Mouse (Mus musculus): ENCODE results near the gene P2ry2.

The P2ry2 gene

GRCm38 (mm10) chr7:101012541-101012940 lies at the start of gene P2ry2:
Gene P2ry2 (minus strand): TSS chr7:101012866.
- DNase-seq (ENCODE audit: low read depth, low spot score): no peak

- no peak for DNase-seq (ENCODE audit: low read depth, low spot score)
Observed at GRCm38 (mm10) chr7:101062246-101062645, 49.6 kb upstream of the P2ry2 start.

DNA sequence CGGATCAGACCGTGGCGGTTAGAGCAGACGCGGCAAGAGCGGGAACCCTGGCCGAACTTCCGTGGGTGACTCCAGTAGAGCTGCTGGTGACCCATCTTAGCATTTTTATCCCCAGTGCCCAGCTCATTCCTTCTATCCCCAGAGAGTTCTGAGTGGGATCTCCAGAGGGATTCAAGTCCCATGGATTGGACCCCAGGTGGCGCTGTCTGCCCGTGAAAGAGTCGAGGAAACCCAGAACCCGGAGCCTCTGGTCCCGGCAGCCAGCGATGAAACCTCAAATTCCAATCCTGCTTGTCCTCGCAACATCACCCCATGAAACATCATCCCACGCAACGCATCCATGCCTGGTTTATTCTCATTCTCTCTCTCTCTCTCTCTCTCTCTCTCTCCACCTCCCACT lies 48.7 kb upstream of the P2ry2 start:
- peak; percentile 82 for DNase-seq (ENCODE audit: low read depth, low spot score)

DNA sequence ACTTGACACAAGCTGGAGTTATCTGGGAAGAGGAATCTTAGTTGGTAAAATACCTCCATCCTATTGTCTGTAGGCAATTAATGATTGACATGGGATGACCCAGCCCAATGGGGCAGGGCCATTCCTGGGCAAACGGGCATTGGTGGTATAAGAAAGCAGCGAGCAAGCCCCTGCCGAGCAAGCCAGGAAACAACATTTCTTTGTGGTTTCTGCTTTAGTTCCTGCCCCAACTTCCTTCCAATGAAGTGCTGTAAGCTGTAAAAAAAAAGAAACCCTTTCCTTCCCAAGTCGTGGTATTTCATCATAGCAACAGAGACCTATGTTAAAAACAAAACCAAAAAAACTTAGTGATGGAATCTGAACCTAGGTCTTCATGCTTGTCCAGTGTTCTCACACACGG lies 47.8 kb upstream of the P2ry2 start:
- DNase-seq (ENCODE audit: low read depth, low spot score): no peak

DNA sequence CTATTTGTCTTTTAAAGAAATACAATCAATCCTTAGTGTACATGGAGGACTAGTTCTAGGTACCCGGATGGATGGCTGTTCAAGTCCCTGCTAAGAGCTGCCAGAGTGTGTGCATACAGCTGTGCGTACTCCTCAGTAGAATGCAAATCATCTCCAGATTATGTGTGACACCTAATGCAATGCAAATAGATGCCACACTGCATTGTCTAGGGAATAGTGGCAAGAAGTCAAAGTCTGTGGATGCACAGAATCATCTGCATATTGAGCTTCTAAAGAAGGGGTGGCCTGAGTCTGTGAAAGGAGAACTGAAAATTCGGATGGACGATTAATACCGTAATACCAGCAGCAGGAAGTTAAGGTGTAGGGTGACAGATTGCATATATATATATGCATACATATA lies 46.5 kb upstream of the P2ry2 start:
- DNase-seq (ENCODE audit: low read depth, low spot score): no peak

DNA sequence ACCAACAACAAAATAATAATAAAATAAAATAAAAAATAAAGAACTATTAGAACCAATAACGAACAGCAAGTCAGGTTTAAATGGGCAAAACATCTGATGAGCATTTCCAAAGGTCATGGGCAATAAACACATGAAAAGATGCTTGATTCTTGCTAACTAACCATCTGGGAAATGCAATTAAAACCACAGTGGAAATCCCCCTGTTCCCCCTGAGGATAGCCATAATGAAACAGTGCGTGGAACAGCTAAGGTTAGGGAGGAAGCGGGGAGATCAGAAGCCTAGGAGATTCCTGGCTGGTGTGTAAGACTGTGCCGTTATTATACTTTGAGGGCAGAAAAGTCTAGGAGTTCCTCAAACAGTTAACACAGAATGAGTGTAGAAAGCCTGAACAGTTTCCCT lies 44.6 kb upstream of the P2ry2 start:
- DNase-seq (ENCODE audit: low read depth, low spot score): peak; percentile 13

GRCm38 (mm10) chr7:101053136-101053535 lies 40.5 kb upstream of the P2ry2 start:
- DNase-seq (ENCODE audit: low read depth, low spot score): no peak

GRCm38 (mm10) chr7:101051551-101052221 lies 39.0 kb upstream of the P2ry2 start:
- peak; percentile 88 for DNase-seq (ENCODE audit: low read depth, low spot score)

- DNase-seq (ENCODE audit: low read depth, low spot score): no peak
Observed at GRCm38 (mm10) chr7:101050724-101051550, 38.3 kb upstream of the P2ry2 start.

GRCm38 (mm10) chr7:101049326-101050087 lies 36.8 kb upstream of the P2ry2 start:
- no peak for DNase-seq (ENCODE audit: low read depth, low spot score)

DNA sequence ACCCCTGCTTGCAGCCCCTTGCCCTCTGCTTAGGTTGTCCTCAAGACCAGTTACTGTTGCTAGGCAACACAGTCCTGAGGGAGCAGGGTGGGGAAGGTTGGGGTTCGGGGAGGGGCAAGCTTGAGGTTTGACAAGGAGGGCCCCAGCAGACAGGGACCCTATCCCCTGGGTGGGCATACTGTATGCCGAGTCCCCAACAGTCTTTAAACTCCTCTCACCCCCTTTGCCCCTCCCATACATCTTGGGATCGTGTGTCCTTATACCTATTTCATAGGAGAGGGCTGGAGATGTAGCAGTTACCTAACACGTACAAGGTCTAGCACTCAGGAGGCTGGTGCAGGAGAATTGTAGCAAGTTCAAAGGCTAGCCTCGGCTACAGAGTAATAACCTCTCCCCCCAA lies 35.6 kb upstream of the P2ry2 start:
- DNase-seq (ENCODE audit: low read depth, low spot score): no peak

- DNase-seq (ENCODE audit: low read depth, low spot score): no peak
Observed at GRCm38 (mm10) chr7:101043846-101044541, 31.3 kb upstream of the P2ry2 start.

GRCm38 (mm10) chr7:101041977-101042749 lies 29.5 kb upstream of the P2ry2 start:
- no peak for DNase-seq (ENCODE audit: low read depth, low spot score)

DNA sequence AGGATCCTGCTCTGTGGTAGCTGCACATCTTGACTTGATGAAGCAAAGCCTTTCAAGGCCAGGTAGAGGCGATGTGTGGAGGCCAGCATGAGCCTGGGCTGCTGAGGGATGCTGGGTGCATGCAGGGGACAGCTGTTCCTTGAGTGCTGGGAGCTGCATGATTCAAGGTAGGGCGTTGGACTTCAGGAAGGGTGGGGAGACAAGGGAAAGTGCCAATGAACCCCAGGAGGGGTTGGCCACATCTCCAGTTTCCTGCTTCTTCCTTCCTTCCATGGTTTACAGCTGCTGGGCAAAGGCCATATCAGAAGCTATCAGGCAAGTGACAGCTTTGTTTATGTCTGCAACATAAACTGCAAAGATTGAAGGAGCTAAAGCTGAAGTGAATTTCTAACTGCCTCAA lies 28.9 kb upstream of the P2ry2 start:
- DNase-seq (ENCODE audit: low read depth, low spot score): no peak

DNA sequence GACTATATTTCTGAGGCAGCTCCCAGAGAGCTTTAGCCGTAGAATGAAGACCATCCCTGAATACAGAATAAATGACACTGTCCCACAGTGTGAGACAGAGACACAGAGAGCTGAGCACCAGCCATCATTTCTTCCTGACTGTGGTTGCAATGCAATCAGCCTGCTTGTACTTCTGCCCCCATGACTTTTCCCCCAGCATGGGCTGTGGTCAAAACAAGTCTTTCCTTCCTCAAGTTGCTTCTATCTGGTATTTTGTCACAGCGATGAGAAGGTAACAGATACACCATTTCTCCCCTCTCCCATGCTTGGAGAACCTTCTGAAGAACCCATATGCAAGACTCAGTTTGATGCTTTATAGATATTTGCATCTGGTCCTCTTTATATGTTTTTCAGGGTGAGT lies 20.7 kb upstream of the P2ry2 start:
- no peak for DNase-seq (ENCODE audit: low read depth, low spot score)

DNA sequence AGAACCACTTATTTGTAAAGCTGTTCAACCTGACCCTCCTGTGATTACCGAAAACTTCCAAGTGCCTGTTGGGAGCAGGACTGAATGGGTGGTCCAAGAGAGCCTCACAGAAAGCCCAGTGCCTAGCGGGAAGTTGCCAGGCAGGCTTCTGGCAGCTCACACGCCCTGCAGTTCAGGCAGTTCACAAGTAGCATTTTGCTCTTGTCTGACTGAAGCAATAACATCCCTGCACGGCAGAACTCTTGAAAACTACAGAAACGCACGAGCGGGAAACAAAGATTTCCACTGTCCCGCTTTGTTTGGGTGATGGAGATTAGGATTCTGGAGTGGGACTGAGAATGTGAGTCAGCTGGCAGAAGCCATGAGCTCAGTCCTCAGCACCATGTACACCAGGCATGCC lies 18.6 kb upstream of the P2ry2 start:
- peak; percentile 5 for DNase-seq (ENCODE audit: low read depth, low spot score)

- DNase-seq (ENCODE audit: low read depth, low spot score): no peak
Observed at GRCm38 (mm10) chr7:101030756-101031155, 18.1 kb upstream of the P2ry2 start.

GRCm38 (mm10) chr7:101029446-101029845 lies 16.8 kb upstream of the P2ry2 start:
- no peak for DNase-seq (ENCODE audit: low read depth, low spot score)

DNA sequence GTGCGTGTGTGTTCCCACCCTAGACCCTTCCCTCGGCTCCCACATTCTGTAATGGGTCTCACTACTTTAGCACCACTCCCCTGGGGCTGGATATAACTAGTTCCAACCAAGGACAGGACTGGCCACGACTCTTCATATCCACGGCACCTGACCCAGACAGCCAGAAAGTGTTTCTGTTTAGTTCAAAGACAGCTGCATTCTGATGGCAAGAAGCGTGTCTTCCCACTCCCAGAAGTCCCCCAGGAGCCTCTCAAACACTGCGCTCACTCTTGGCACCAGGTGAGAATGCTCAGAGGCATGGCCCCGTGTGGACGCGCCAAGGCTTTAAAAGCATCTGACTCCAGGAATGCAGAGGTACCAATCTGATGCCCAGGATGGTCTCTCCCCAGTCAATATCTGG lies 16.3 kb upstream of the P2ry2 start:
- no peak for DNase-seq (ENCODE audit: low read depth, low spot score)

DNA sequence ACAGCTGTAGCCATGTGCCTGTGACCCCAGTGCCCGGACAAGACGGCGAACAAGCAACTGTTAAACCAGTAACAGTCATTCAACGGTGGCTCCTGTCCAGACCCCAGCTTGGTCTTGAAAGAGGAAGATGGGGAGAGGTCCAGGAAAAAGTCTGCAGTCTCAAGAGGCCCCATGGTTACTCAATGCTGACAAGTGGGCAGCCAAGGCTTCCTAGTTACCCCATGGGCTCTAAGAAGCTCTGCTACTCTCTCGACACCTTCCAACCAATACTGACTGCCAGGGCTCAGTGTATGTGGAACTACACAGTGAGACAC lies 15.7 kb upstream of the P2ry2 start:
- DNase-seq (ENCODE audit: low read depth, low spot score): no peak

Measured in forelimb bud, embryonic 11.5 days (tissue).